Comparison of ENCODE assay signal across 26 mouse cellular contexts in the genomic region with DNA sequence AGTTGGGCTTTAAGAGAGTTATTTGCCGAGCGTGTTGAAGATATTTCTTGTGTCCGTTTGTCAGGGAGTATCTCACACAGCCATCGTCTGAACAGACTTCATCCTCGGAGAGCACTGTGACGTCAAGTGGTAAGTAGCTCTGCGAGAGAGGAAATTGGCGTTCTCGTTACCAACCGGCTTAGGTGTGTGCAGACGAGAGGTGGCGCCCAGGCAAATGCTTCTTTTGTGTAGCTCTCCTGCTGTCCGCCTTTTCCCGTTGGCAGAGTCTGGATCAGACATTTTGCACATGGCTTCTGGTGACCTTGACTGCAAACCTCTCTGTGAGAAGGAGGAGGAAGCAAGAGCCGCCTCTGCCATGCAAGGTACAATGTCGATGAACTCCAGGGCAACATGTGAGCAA. TPM values are rescaled to one million over a fixed set of nuclear protein-coding genes. Genes with fewer than 3 reads are reported as not detected.
DNase-seq lines count a peak whose midpoint lies in the region; ATAC-seq and TF ChIP-seq lines count a peak whose summit lies in the region.
"Had no signal": no experiment of that assay in that cellular context is flagged by ENCODE, and none has a peak within 500 bp of the region (broad histone marks: within the 10 kb centered on the region; RNA-seq: fewer than 3 reads in every experiment).

No protein-coding gene starts in this region.

- 0 out of 2 replicates have a peak, but pooled peaks have one; percentile 3 for TF ChIP-seq CTCF in heart, postnatal 0 days (IDR thresholded peaks at IDR 0.05; ENCODE audit: low read depth)
- no peak for TF ChIP-seq CTCF in kidney, adult 2 months (conservative IDR thresholded peaks at IDR 0.05; ENCODE audit: insufficient read depth, insufficient read length, low read depth, low read length)

- TF ChIP-seq POLR2A in kidney, adult 2 months (IDR thresholded peaks at IDR 0.05; ENCODE audit: low read depth, low read length), result no peak

- ATAC-seq in heart, postnatal 0 days (ENCODE audit: insufficient read depth, low read depth), result no peak
- ATAC-seq: forebrain, embryonic 14.5 days; forebrain, embryonic 16.5 days; Patski had no signal

- no peaks in the 10 kb centered on the region for H3K27me3 ChIP-seq in heart, postnatal 0 days (ENCODE audit: control insufficient read depth, insufficient read depth, low read length)
- H3K27me3 ChIP-seq in kidney, adult 2 months (replicated peaks; ENCODE audit: control insufficient read depth, insufficient read depth, low read length), result no peaks in the 10 kb centered on the region
- H3K27me3 ChIP-seq: embryonic facial prominence, embryonic 13.5 days; embryonic facial prominence, embryonic 15.5 days; forebrain, embryonic 12.5 days; Patski had no signal

- H3K36me3 ChIP-seq in heart, postnatal 0 days (replicated peaks; ENCODE audit: control insufficient read depth, insufficient read depth, low read length), result no peaks in the 10 kb centered on the region
- H3K36me3 ChIP-seq in kidney, adult 2 months (ENCODE audit: control insufficient read depth, insufficient read depth, low read length), result no peaks in the 10 kb centered on the region
- H3K36me3 ChIP-seq: embryonic facial prominence, embryonic 13.5 days; embryonic facial prominence, embryonic 15.5 days; forebrain, embryonic 10.5 days; forebrain, embryonic 12.5 days; G1E had no signal

- no peak overlapping the region for H3K4me3 ChIP-seq in heart, postnatal 0 days (ENCODE audit: low read depth, low read length)
- no peak overlapping the region for H3K4me3 ChIP-seq in kidney, adult 2 months (ENCODE audit: insufficient read depth, low read depth, low read length)
- H3K4me3 ChIP-seq: embryonic facial prominence, embryonic 13.5 days; embryonic facial prominence, embryonic 15.5 days; erythroblast, embryonic 14.5 days; forebrain, embryonic 10.5 days; forebrain, embryonic 12.5 days had no signal

- WGBS in heart, postnatal 0 days, result 67% methylated on average over 16 of the region's 16 CpGs
- 94% methylated on average over 16 of the region's 16 CpGs for WGBS in kidney, adult 2 months

- DNase-seq in heart, postnatal 0 days (ENCODE audit: low spot score), result no peak
- no peak for DNase-seq in heart, postnatal 25 days (ENCODE audit: low spot score)
- DNase-seq in ES-CJ7 (ENCODE audit: low read depth, low spot score) (peak; percentile 51), ZHBTc4 (ENCODE audit: low read depth, low spot score) (peak; percentile 46)
- no peak for DNase-seq in left cerebral cortex, postnatal 25 days (ENCODE audit: low spot score in 2 of 2)
- DNase-seq in kidney, adult 2 months, result no peak
- DNase-seq: adrenal gland, adult 8-10 months; adrenal gland, postnatal 14 days; adrenal gland, postnatal 36 days; cerebellum, adult 11 months; cerebellum, adult 18-20 months; cerebellum, adult 8-10 months; cerebellum, adult 9-11 months; cerebellum, postnatal 14 days; cerebellum, postnatal 36 days; embryo, embryonic 11 days had no signal

- no peak overlapping the region for H3K4me2 ChIP-seq in heart, postnatal 0 days (ENCODE audit: low read depth, low read length)
- H3K4me2 ChIP-seq: embryonic facial prominence, embryonic 13.5 days; embryonic facial prominence, embryonic 15.5 days; forebrain, embryonic 12.5 days had no signal

- no peaks in the 10 kb centered on the region for H3K4me1 ChIP-seq in heart, postnatal 0 days (ENCODE audit: control insufficient read depth, insufficient read depth)
- H3K4me1 ChIP-seq in kidney, adult 2 months (ENCODE audit: control insufficient read depth, insufficient read depth, low read length), result no peaks in the 10 kb centered on the region
- H3K4me1 ChIP-seq: embryonic facial prominence, embryonic 15.5 days had no signal

- H3K9me3 ChIP-seq in heart, postnatal 0 days (replicated peaks; ENCODE audit: control insufficient read depth, low read length), result no peaks in the 10 kb centered on the region
- H3K9me3 ChIP-seq: embryonic facial prominence, embryonic 13.5 days; embryonic facial prominence, embryonic 15.5 days; forebrain, embryonic 10.5 days; forebrain, embryonic 12.5 days had no signal

- intact Hi-C loops in heart, postnatal 25 days (cut with DNase I), result no loop called here
- intact Hi-C loops in left cerebral cortex, postnatal 25 days (cut with DNase I), result no loop called here

- no peak overlapping the region for H3K9ac ChIP-seq in heart, postnatal 0 days (replicated peaks; ENCODE audit: low read depth, low read length)
- H3K9ac ChIP-seq: embryonic facial prominence, embryonic 13.5 days; embryonic facial prominence, embryonic 15.5 days; forebrain, embryonic 12.5 days had no signal

- TF ChIP-seq EP300 in heart, postnatal 0 days (IDR thresholded peaks at IDR 0.05; ENCODE audit: low read depth), result no peak

- no peak overlapping the region for H3K27ac ChIP-seq in heart, postnatal 0 days (ENCODE audit: low read depth)
- H3K27ac ChIP-seq in kidney, adult 2 months (ENCODE audit: insufficient read depth, low read depth, low read length), result no peak overlapping the region
- H3K27ac ChIP-seq: embryonic facial prominence, embryonic 13.5 days; embryonic facial prominence, embryonic 15.5 days; forebrain, embryonic 10.5 days; forebrain, embryonic 12.5 days had no signal

RNA-seq across cellular contexts. Expression of a gene that starts 32.3 kb away (rescaled TPM):
- total RNA-seq in heart, postnatal 0 days (2014; rRNA removed; ENCODE audit: low replicate concordance), result 4.2 and 5.7 TPM in 2 replicates
- 0.98 and 1.2 TPM in 2 replicates for polyA plus RNA-seq in heart, postnatal 0 days (2015; fragmentation: Nextera tagmentation; extraction: Ambion mirVana)
- 1 to 10 TPM; 2.0 to 2.7 TPM for total RNA-seq in heart, postnatal 25 days (2021)
- total RNA-seq in left cerebral cortex, postnatal 25 days (2021), result 1 to 10 TPM; 2.1 to 3.8 TPM
- 2.8 and 6.4 TPM in 2 replicates for polyA plus RNA-seq in kidney, adult 2 months (2012; rRNA removed)
- polyA plus RNA-seq: C2C12 had no signal

Comparison
In these comparisons a context has a peak if more than half of its experiments do, and no peak if none do; other contexts are left out.
1. DNase-seq: peak in ES-CJ7 (single experiment) and ZHBTc4 (single experiment); none in heart, postnatal 0 days (single experiment), heart, postnatal 25 days (single experiment), left cerebral cortex, postnatal 25 days (0 of 2) and kidney, adult 2 months (single experiment).